Comparison of ENCODE assay signal across 22 mouse cellular contexts in the genomic region with DNA sequence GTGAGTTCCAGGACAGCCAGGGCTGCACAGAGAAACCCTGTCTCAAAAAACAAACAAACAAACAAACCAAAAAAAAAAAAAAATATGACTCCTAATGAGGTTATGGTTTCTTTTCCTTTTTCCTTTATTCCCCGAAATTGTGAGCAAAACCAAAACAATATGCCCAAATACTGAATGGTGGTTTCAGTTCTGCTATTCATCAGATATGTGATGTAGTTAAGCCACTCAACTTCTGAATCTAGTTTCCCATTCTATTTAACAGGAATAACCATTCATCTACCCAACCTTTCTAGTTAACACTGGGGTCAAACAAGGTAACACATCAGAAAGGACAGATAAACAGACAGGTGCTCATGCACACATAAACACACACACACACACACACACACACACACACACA.
"Had no signal": no experiment of that assay in that cellular context is flagged by ENCODE, and none has a peak within 500 bp of the region (broad histone marks: within the 10 kb centered on the region; RNA-seq: fewer than 3 reads in every experiment).

No protein-coding gene starts in this region.

- H3K4me2 ChIP-seq: liver, embryonic 15.5 days; lung, embryonic 15.5 days; midbrain, embryonic 11.5 days; midbrain, embryonic 13.5 days; midbrain, embryonic 15.5 days; neural tube, embryonic 12.5 days; stomach, embryonic 15.5 days had no signal

- H3K27me3 ChIP-seq: liver, embryonic 15.5 days; lung, embryonic 15.5 days; megakaryocyte, embryonic 14.5 days; midbrain, embryonic 13.5 days; midbrain, embryonic 15.5 days; neural tube, embryonic 12.5 days; stomach, embryonic 15.5 days had no signal

- H3K9ac ChIP-seq: liver, embryonic 15.5 days; liver, postnatal 0 days; lung, embryonic 15.5 days; midbrain, embryonic 13.5 days; midbrain, embryonic 15.5 days; neural tube, embryonic 12.5 days; stomach, embryonic 15.5 days had no signal

- DNase-seq: liver, postnatal 0 days; lung, adult 2 months; lung, postnatal 14 days; retina, postnatal 1 day; right cerebral cortex, adult 18-20 months; right cerebral cortex, postnatal 25 days; right cerebral cortex, postnatal 4 days; spleen, adult 18-20 months; thymus, adult 2 months; thymus, postnatal 25 days; thymus, postnatal 4 days had no signal

- H3K4me3 ChIP-seq: liver, embryonic 15.5 days; lung, embryonic 15.5 days; megakaryocyte, embryonic 14.5 days; midbrain, embryonic 13.5 days; midbrain, embryonic 15.5 days; neural tube, embryonic 12.5 days; stomach, embryonic 15.5 days had no signal

- H3K27ac ChIP-seq: liver, embryonic 15.5 days; macrophage; midbrain, embryonic 13.5 days; midbrain, embryonic 15.5 days; neural tube, embryonic 12.5 days; stomach, embryonic 15.5 days; stomach, postnatal 0 days had no signal

- ATAC-seq: liver, postnatal 0 days; lung, postnatal 0 days; midbrain, embryonic 13.5 days; midbrain, embryonic 15.5 days had no signal

- H3K36me3 ChIP-seq: midbrain, embryonic 13.5 days; midbrain, embryonic 15.5 days; stomach, embryonic 15.5 days had no signal

- H3K9me3 ChIP-seq: liver, embryonic 15.5 days; lung, embryonic 15.5 days; megakaryocyte, embryonic 14.5 days; midbrain, embryonic 13.5 days; midbrain, embryonic 15.5 days; neural tube, embryonic 12.5 days; stomach, embryonic 15.5 days had no signal
